Mouse (Mus musculus): ENCODE measurements at regions not wholly inside any gene's neighbourhood (a gene's known extent, or its start where the extent isn't known, plus 50 kb on each side); places are given as distances from the start of the nearest gene placed in this dataset.

- no peak overlapping the region for H3K27ac ChIP-seq (ENCODE audit: insufficient read depth, low read length)
- TF ChIP-seq POLR2A (IDR thresholded peaks at IDR 0.05; ENCODE audit: low read depth, low read length), result no peak
- H3K4me3 ChIP-seq (ENCODE audit: insufficient read depth, low read length), result no peak overlapping the region
- H3K4me1 ChIP-seq (ENCODE audit: control insufficient read depth, insufficient read depth, low read length), result no peaks in the 10 kb centered on the region
Measured at GRCm38 (mm10) chr7:125250970-125251585, 193.4 kb upstream of the Kdm8 start.

GRCm38 (mm10) chr7:125254302-125254701 is 190.2 kb upstream of the Kdm8 start:
- Histone ChIP-seq H3K4me1 (ENCODE audit: control insufficient read depth, insufficient read depth, low read length) (no peaks in the 10 kb centered on the region), H3K27ac (ENCODE audit: insufficient read depth, low read length) (no peak overlapping the region), H3K4me3 (ENCODE audit: insufficient read depth, low read length) (no peak overlapping the region)
- TF ChIP-seq POLR2A (IDR thresholded peaks at IDR 0.05; ENCODE audit: low read depth, low read length), result no peak
- no peak for TF ChIP-seq CTCF (IDR thresholded peaks at IDR 0.05; ENCODE audit: borderline replicate concordance, insufficient read depth, low read length)

- H3K4me1 ChIP-seq (ENCODE audit: control insufficient read depth, insufficient read depth, low read length), result no peaks in the 10 kb centered on the region
- H3K27ac ChIP-seq (ENCODE audit: insufficient read depth, low read length), result no peak overlapping the region
- TF ChIP-seq POLR2A (IDR thresholded peaks at IDR 0.05; ENCODE audit: low read depth, low read length) (no peak), CTCF (IDR thresholded peaks at IDR 0.05; ENCODE audit: borderline replicate concordance, insufficient read depth, low read length) (no peak)
- H3K4me3 ChIP-seq (ENCODE audit: insufficient read depth, low read length), result no peak overlapping the region
Measured at GRCm38 (mm10) chr7:125259016-125259415, 185.5 kb upstream of the Kdm8 start.

GRCm38 (mm10) chr7:125262133-125262532 is 182.3 kb upstream of the Kdm8 start:
- H3K4me1 ChIP-seq (ENCODE audit: control insufficient read depth, insufficient read depth, low read length), result no peaks in the 10 kb centered on the region
- no peak overlapping the region for H3K27ac ChIP-seq (ENCODE audit: insufficient read depth, low read length)
- no peak overlapping the region for H3K4me3 ChIP-seq (ENCODE audit: insufficient read depth, low read length)
- TF ChIP-seq POLR2A (IDR thresholded peaks at IDR 0.05; ENCODE audit: low read depth, low read length) (no peak), CTCF (IDR thresholded peaks at IDR 0.05; ENCODE audit: borderline replicate concordance, insufficient read depth, low read length) (no peak)

GRCm38 (mm10) chr7:125262672-125263365 is 181.7 kb upstream of the Kdm8 start:
- no peak for TF ChIP-seq CTCF (IDR thresholded peaks at IDR 0.05; ENCODE audit: borderline replicate concordance, insufficient read depth, low read length)
- no peak overlapping the region for H3K27ac ChIP-seq (ENCODE audit: insufficient read depth, low read length)
- H3K4me1 ChIP-seq (ENCODE audit: control insufficient read depth, insufficient read depth, low read length), result no peaks in the 10 kb centered on the region
- no peak overlapping the region for H3K4me3 ChIP-seq (ENCODE audit: insufficient read depth, low read length)

- Histone ChIP-seq H3K4me3 (ENCODE audit: insufficient read depth, low read length) (no peak overlapping the region), H3K4me1 (ENCODE audit: control insufficient read depth, insufficient read depth, low read length) (no peaks in the 10 kb centered on the region), H3K27ac (ENCODE audit: insufficient read depth, low read length) (no peak overlapping the region)
- TF ChIP-seq POLR2A (IDR thresholded peaks at IDR 0.05; ENCODE audit: low read depth, low read length) (no peak), CTCF (IDR thresholded peaks at IDR 0.05; ENCODE audit: borderline replicate concordance, insufficient read depth, low read length) (no peak)
Measured at GRCm38 (mm10) chr7:125263756-125264155, 180.7 kb upstream of the Kdm8 start.

GRCm38 (mm10) chr7:125270711-125271110 is 173.8 kb upstream of the Kdm8 start:
- no peak overlapping the region for H3K4me3 ChIP-seq (ENCODE audit: insufficient read depth, low read length)
- no peak for TF ChIP-seq CTCF (IDR thresholded peaks at IDR 0.05; ENCODE audit: borderline replicate concordance, insufficient read depth, low read length)
- no peak for TF ChIP-seq POLR2A (IDR thresholded peaks at IDR 0.05; ENCODE audit: low read depth, low read length)
- no peaks in the 10 kb centered on the region for H3K4me1 ChIP-seq (ENCODE audit: control insufficient read depth, insufficient read depth, low read length)
- no peak overlapping the region for H3K27ac ChIP-seq (ENCODE audit: insufficient read depth, low read length)

- Histone ChIP-seq H3K4me3 (ENCODE audit: insufficient read depth, low read length) (no peak overlapping the region), H3K27ac (ENCODE audit: insufficient read depth, low read length) (no peak overlapping the region), H3K4me1 (ENCODE audit: control insufficient read depth, insufficient read depth, low read length) (no peaks in the 10 kb centered on the region)
- TF ChIP-seq POLR2A (IDR thresholded peaks at IDR 0.05; ENCODE audit: low read depth, low read length) (no peak), CTCF (IDR thresholded peaks at IDR 0.05; ENCODE audit: borderline replicate concordance, insufficient read depth, low read length) (no peak)
Measured at GRCm38 (mm10) chr7:125271356-125271755, 173.1 kb upstream of the Kdm8 start.

- no peak overlapping the region for H3K4me3 ChIP-seq (ENCODE audit: insufficient read depth, low read length)
- no peaks in the 10 kb centered on the region for H3K4me1 ChIP-seq (ENCODE audit: control insufficient read depth, insufficient read depth, low read length)
- no peak overlapping the region for H3K27ac ChIP-seq (ENCODE audit: insufficient read depth, low read length)
- no peak for TF ChIP-seq CTCF (IDR thresholded peaks at IDR 0.05; ENCODE audit: borderline replicate concordance, insufficient read depth, low read length)
- TF ChIP-seq POLR2A (IDR thresholded peaks at IDR 0.05; ENCODE audit: low read depth, low read length), result no peak
Measured at GRCm38 (mm10) chr7:125281371-125281770, 163.1 kb upstream of the Kdm8 start.

GRCm38 (mm10) chr7:125295226-125295625 is 149.2 kb upstream of the Kdm8 start:
- Histone ChIP-seq H3K4me3 (ENCODE audit: insufficient read depth, low read length) (no peak overlapping the region), H3K4me1 (ENCODE audit: control insufficient read depth, insufficient read depth, low read length) (no peaks in the 10 kb centered on the region; the same call in 1 of the 2 replicates), H3K27ac (ENCODE audit: insufficient read depth, low read length) (no peak overlapping the region)
- no peak for TF ChIP-seq POLR2A (IDR thresholded peaks at IDR 0.05; ENCODE audit: low read depth, low read length)
- no peak for TF ChIP-seq CTCF (IDR thresholded peaks at IDR 0.05; ENCODE audit: borderline replicate concordance, insufficient read depth, low read length)
